Mouse (Mus musculus) kidney, adult 18-20 months (tissue): ENCODE results near the gene Ckap5.

Experiments used
- DNase-seq: peaks from one replicate; pipeline ENCODE4 v3.0.0; 2021

Gene Ckap5

GRCm38 (mm10) chr2:91628171-91628570, 101.6 kb downstream of the Ckap5 start:
- no peak for DNase-seq

GRCm38 (mm10) chr2:91629682-91630081, 103.1 kb downstream of the Ckap5 start:
- DNase-seq = no peak

GRCm38 (mm10) chr2:91630384-91630783, 103.8 kb downstream of the Ckap5 start:
- no peak for DNase-seq

- no peak for DNase-seq
These were observed 105.3 kb downstream of the Ckap5 start for GRCm38 (mm10) chr2:91631826-91632225.

- DNase-seq = no peak
These were observed 105.8 kb downstream of the Ckap5 start for GRCm38 (mm10) chr2:91632316-91632715.

GRCm38 (mm10) chr2:91633334-91633977, 106.9 kb downstream of the Ckap5 start:
- no peak for DNase-seq

- DNase-seq = no peak
These were observed 108.3 kb downstream of the Ckap5 start for GRCm38 (mm10) chr2:91634841-91635240.

- no peak for DNase-seq
These were observed 108.9 kb downstream of the Ckap5 start for GRCm38 (mm10) chr2:91635486-91635885.

GRCm38 (mm10) chr2:91636229-91636628, 109.7 kb downstream of the Ckap5 start, which contains the start of gene F2:
F2 (minus strand) TSS chr2:91636414.
- DNase-seq = no peak

GRCm38 (mm10) chr2:91636727-91637338, 110.3 kb downstream of the Ckap5 start:
- no peak for DNase-seq

GRCm38 (mm10) chr2:91638931-91639330, 112.4 kb downstream of the Ckap5 start:
- DNase-seq = no peak

GRCm38 (mm10) chr2:91642825-91643415, 116.4 kb downstream of the Ckap5 start:
- no peak for DNase-seq

GRCm38 (mm10) chr2:91644021-91644420, 117.5 kb downstream of the Ckap5 start:
- DNase-seq = no peak

GRCm38 (mm10) chr2:91645354-91645753, 118.8 kb downstream of the Ckap5 start:
- no peak for DNase-seq

- no peak for DNase-seq
These were observed 119.2 kb downstream of the Ckap5 start for GRCm38 (mm10) chr2:91645811-91646210.

GRCm38 (mm10) chr2:91646733-91647132, 120.2 kb downstream of the Ckap5 start:
- DNase-seq = peak; percentile 72

GRCm38 (mm10) chr2:91649152-91649551, 122.6 kb downstream of the Ckap5 start:
- DNase-seq = no peak

GRCm38 (mm10) chr2:91649553-91650359, 123.2 kb downstream of the Ckap5 start, which contains the start of the genes Zfp408 and Arhgap1:
Zfp408 (minus strand) TSS chr2:91649791.
Arhgap1 (plus strand) TSS chr2:91649860.
- DNase-seq = peak; percentile 98

- DNase-seq = no peak
These were observed 123.9 kb downstream of the Ckap5 start for GRCm38 (mm10) chr2:91650360-91650995.

- peak; percentile 38 for DNase-seq
These were observed 125.1 kb downstream of the Ckap5 start for GRCm38 (mm10) chr2:91651458-91652258.

- no peak for DNase-seq
These were observed 126.3 kb downstream of the Ckap5 start for GRCm38 (mm10) chr2:91652863-91653262.

- no peak for DNase-seq
These were observed 128.8 kb downstream of the Ckap5 start for GRCm38 (mm10) chr2:91655388-91655787.
